ENCODE assay signal across 13 mouse cellular contexts in genomic region chr5:147340741-147341414, GRCm38 (mm10). TPM values are rescaled to one million over a fixed set of nuclear protein-coding genes. Genes with fewer than 3 reads are reported as not detected.
DNase-seq lines count a peak whose midpoint lies in the region; ATAC-seq and TF ChIP-seq lines count a peak whose summit lies in the region.
"Had no signal": no experiment of that assay in that cellular context is flagged by ENCODE, and none has a peak within 500 bp of the region (broad histone marks: within the 10 kb centered on the region; RNA-seq: fewer than 3 reads in every experiment).

No protein-coding gene starts in this region.

- H3K27ac ChIP-seq in lung, embryonic 14.5 days (ENCODE audit: low read depth) = no peak overlapping the region
- no peak overlapping the region for H3K27ac ChIP-seq in lung, postnatal 0 days (ENCODE audit: low read length)
- H3K27ac ChIP-seq: hindbrain, postnatal 0 days; liver, embryonic 13.5 days; midbrain, embryonic 13.5 days; stomach, postnatal 0 days had no signal

- no peak for TF ChIP-seq CTCF in lung, embryonic 14.5 days (IDR thresholded peaks at IDR 0.05; ENCODE audit: low read depth)
- TF ChIP-seq CTCF in lung, postnatal 0 days (IDR thresholded peaks at IDR 0.05) = no peak

- no peaks in the 10 kb centered on the region for H3K36me3 ChIP-seq in lung, embryonic 14.5 days (ENCODE audit: insufficient read depth)
- no peaks in the 10 kb centered on the region for H3K36me3 ChIP-seq in lung, postnatal 0 days (ENCODE audit: insufficient read depth, low read length)
- H3K36me3 ChIP-seq: liver, embryonic 13.5 days; midbrain, embryonic 13.5 days had no signal

- no peak overlapping the region for H3K9ac ChIP-seq in lung, embryonic 14.5 days
- no peak overlapping the region for H3K9ac ChIP-seq in lung, postnatal 0 days (replicated peaks; ENCODE audit: low read depth)
- H3K9ac ChIP-seq: liver, embryonic 13.5 days; midbrain, embryonic 13.5 days had no signal

- 33% methylated on average over 13 of the region's 13 CpGs for WGBS in lung, embryonic 14.5 days
- 26% methylated on average over 13 of the region's 13 CpGs for WGBS in lung, postnatal 0 days

- no peak overlapping the region for H3K4me2 ChIP-seq in lung, embryonic 14.5 days
- H3K4me2 ChIP-seq in lung, postnatal 0 days (replicated peaks; ENCODE audit: low read depth, low read length) = no peak overlapping the region
- H3K4me2 ChIP-seq: heart, embryonic 11.5 days; liver, embryonic 13.5 days; midbrain, embryonic 13.5 days had no signal

- ATAC-seq in lung, embryonic 14.5 days (ENCODE audit: insufficient read depth) = no peak
- ATAC-seq in lung, postnatal 0 days = no peak
- peak; percentile 94 for ATAC-seq in common myeloid progenitor, adult 5-6 weeks (replicated peaks; ENCODE audit: low read depth, poor library complexity, severe bottlenecking)
- ATAC-seq in neutrophil, adult 5-6 weeks (ENCODE audit: extremely low read depth, insufficient number of reproducible peaks, low FRiP score, poor library complexity, severe bottlenecking) = peak; percentile 82
- ATAC-seq: hindbrain, postnatal 0 days; midbrain, embryonic 13.5 days had no signal

- no peaks in the 10 kb centered on the region for H3K9me3 ChIP-seq in lung, embryonic 14.5 days (ENCODE audit: low read depth, low read length)
- no peaks in the 10 kb centered on the region for H3K9me3 ChIP-seq in lung, postnatal 0 days (ENCODE audit: low read length)
- H3K9me3 ChIP-seq: liver, embryonic 13.5 days; midbrain, embryonic 13.5 days had no signal

- H3K4me1 ChIP-seq in lung, embryonic 14.5 days (ENCODE audit: insufficient read depth) = no peaks in the 10 kb centered on the region
- H3K4me1 ChIP-seq in lung, postnatal 0 days (ENCODE audit: insufficient read depth, low read depth, low read length) = no peaks in the 10 kb centered on the region
- H3K4me1 ChIP-seq: liver, embryonic 13.5 days; midbrain, embryonic 13.5 days had no signal

- H3K27me3 ChIP-seq in lung, embryonic 14.5 days (ENCODE audit: insufficient read depth, low read length) = no peaks in the 10 kb centered on the region
- H3K27me3 ChIP-seq in lung, postnatal 0 days (replicated peaks; ENCODE audit: insufficient read depth, low read length) = no peaks in the 10 kb centered on the region
- H3K27me3 ChIP-seq: liver, embryonic 13.5 days; midbrain, embryonic 13.5 days had no signal

- no peak overlapping the region for H3K4me3 ChIP-seq in lung, embryonic 14.5 days (ENCODE audit: low read depth, low read length)
- no peak overlapping the region for H3K4me3 ChIP-seq in lung, postnatal 0 days (ENCODE audit: low read depth, low read length)
- H3K4me3 ChIP-seq: liver, embryonic 13.5 days; midbrain, embryonic 13.5 days had no signal

- TF ChIP-seq EP300 in lung, postnatal 0 days (IDR thresholded peaks at IDR 0.05) = no peak

- peak; percentile 12 for DNase-seq in lung, embryonic 14.5 days
- DNase-seq in lung, postnatal 0 days (ENCODE audit: low spot score) = no peak
- no peak for DNase-seq in cerebellum, adult 8-10 months
- no peak for DNase-seq in cerebellum, postnatal 4 days (ENCODE audit: low spot score in 2 of 2)
- DNase-seq in layer of hippocampus, postnatal 36 days = no peak
- DNase-seq: embryo, embryonic 11 days; liver, embryonic 13.5 days had no signal

RNA-seq across cellular contexts. Expression of gene Urad, which starts 18.6 kb away (rescaled TPM):
- not detected in 2 replicates for polyA plus RNA-seq in lung, embryonic 14.5 days (2014; fragmentation: Nextera tagmentation; extraction: Ambion mirVana)
- polyA plus RNA-seq in lung, postnatal 0 days (2015; fragmentation: Nextera tagmentation; extraction: Ambion mirVana) = not detected in 2 replicates
- total RNA-seq in common myeloid progenitor, adult 5-6 weeks (2017) = not detected in 2 replicates
- not detected in 2 replicates for total RNA-seq in neutrophil, adult 5-6 weeks (2017)
- not detected for total RNA-seq in layer of hippocampus, postnatal 36 days (2021)
- total RNA-seq: hindbrain, postnatal 0 days had no signal
- polyA plus RNA-seq: heart, embryonic 11.5 days; hindbrain, postnatal 0 days; midbrain, embryonic 13.5 days; stomach, postnatal 0 days had no signal

RNA-seq across cellular contexts. Expression of gene Cdx2, which starts 33.8 kb away (rescaled TPM):
- not detected in 2 replicates for polyA plus RNA-seq in lung, embryonic 14.5 days (2014; fragmentation: Nextera tagmentation; extraction: Ambion mirVana)
- not detected in 2 replicates for polyA plus RNA-seq in lung, postnatal 0 days (2015; fragmentation: Nextera tagmentation; extraction: Ambion mirVana)
- total RNA-seq in common myeloid progenitor, adult 5-6 weeks (2017) = not detected in 2 replicates
- not detected in 2 replicates for total RNA-seq in neutrophil, adult 5-6 weeks (2017)
- total RNA-seq in layer of hippocampus, postnatal 36 days (2021) = not detected
- total RNA-seq: hindbrain, postnatal 0 days had no signal
- polyA plus RNA-seq: heart, embryonic 11.5 days; hindbrain, postnatal 0 days; liver, embryonic 13.5 days; midbrain, embryonic 13.5 days had no signal

RNA-seq across cellular contexts. Expression of gene Flt3, which starts 59.4 kb away (rescaled TPM):
- 0.07 and 0.16 TPM in 2 replicates for polyA plus RNA-seq in lung, embryonic 14.5 days (2014; fragmentation: Nextera tagmentation; extraction: Ambion mirVana)
- 0.24 and 0.31 TPM in 2 replicates for polyA plus RNA-seq in lung, postnatal 0 days (2015; fragmentation: Nextera tagmentation; extraction: Ambion mirVana)
- 100 and 112 TPM in 2 replicates for total RNA-seq in common myeloid progenitor, adult 5-6 weeks (2017)
- total RNA-seq in neutrophil, adult 5-6 weeks (2017) = 2.0 and 2.1 TPM in 2 replicates
- 1 to 10 TPM; 8.5 to 9.8 TPM for total RNA-seq in layer of hippocampus, postnatal 36 days (2021)

Comparison
In these comparisons a context has a peak if more than half of its experiments do, and no peak if none do; other contexts are left out.
1. ATAC-seq: peak in common myeloid progenitor, adult 5-6 weeks (single experiment) and neutrophil, adult 5-6 weeks (single experiment); none in lung, embryonic 14.5 days (single experiment) and lung, postnatal 0 days (single experiment).